In the genomic region with DNA sequence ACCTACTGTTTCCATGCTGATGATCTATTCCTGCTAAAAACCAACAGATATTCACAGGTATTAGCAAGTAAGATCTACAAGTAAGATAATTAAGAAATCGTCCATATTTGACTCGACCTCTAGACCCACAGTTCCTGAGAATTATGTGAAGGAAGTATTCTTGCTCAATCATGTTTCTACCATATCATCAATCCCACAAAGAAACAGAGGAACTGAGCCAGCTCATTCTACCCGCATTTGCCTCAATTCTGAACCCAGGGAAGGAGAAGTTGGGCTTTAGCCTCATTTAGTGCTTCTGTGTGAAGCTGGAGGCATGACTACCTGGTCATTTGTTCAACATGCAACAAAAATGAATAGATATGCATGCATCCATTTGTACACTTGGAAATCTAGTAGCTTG, we compare ENCODE assay signal across 23 mouse cellular contexts.
DNase-seq lines count a peak whose midpoint lies in the region; ATAC-seq and TF ChIP-seq lines count a peak whose summit lies in the region.
"Had no signal": no experiment of that assay in that cellular context is flagged by ENCODE, and none has a peak within 500 bp of the region (broad histone marks: within the 10 kb centered on the region; RNA-seq: fewer than 3 reads in every experiment).

No protein-coding gene starts in this region.

- H3K4me3 ChIP-seq in lung, adult 2 months (replicated peaks; ENCODE audit: extremely low read depth, low read depth, low read length) = no peak overlapping the region
- H3K4me3 ChIP-seq: embryonic facial prominence, embryonic 10.5 days; forebrain, embryonic 10.5 days; gastrocnemius, adult 2 months; heart, embryonic 15.5 days; hindbrain, embryonic 12.5 days had no signal

- 78% methylated on average over 3 of the region's 3 CpGs for WGBS in lung, adult 2 months

- peak; percentile 3 to 7 for DNase-seq in heart, adult 9 months (ENCODE audit: low spot score in 2 of 2)
- DNase-seq in heart, postnatal 4 days = no peak
- peak; percentile 35 for DNase-seq in lung, postnatal 36 days
- DNase-seq in lung, adult 2 months = no peak
- DNase-seq in cerebellum, postnatal 14 days = no peak
- DNase-seq in kidney, adult 18-20 months = no peak
- DNase-seq: adrenal gland, postnatal 14 days; cerebellum, adult 11-12 months; cerebellum, adult 9-10 months; cerebellum, postnatal 36 days; gastrocnemius, adult 2 months; gastrocnemius, postnatal 25 days; heart, adult 11 months; heart, postnatal 14 days had no signal

- no peak for TF ChIP-seq CTCF in lung, adult 2 months (IDR thresholded peaks at IDR 0.05; ENCODE audit: insufficient read depth, low read length)

- TF ChIP-seq POLR2A in lung, adult 2 months (IDR thresholded peaks at IDR 0.05; ENCODE audit: borderline replicate concordance, extremely low read depth, low read depth, low read length) = no peak

- ATAC-seq in hematopoietic stem cell, adult 5-6 weeks (replicated peaks in 1 of 2; ENCODE audit: insufficient read depth in 1 of 2, low FRiP score in 2 of 2, low TSS enrichment in 1 of 2, low read depth in 1 of 2, poor library complexity in 2 of 2, severe bottlenecking in 2 of 2) = peak; percentile 58 to 73; a peak in 3 of 4 replicates
- ATAC-seq: activated CD4-positive, CD25-positive, alpha-beta regulatory T cell, adult 4 months; forebrain, embryonic 14.5 days; hindbrain, postnatal 0 days; Patski had no signal

- H3K4me1 ChIP-seq in lung, adult 2 months (ENCODE audit: control insufficient read depth, insufficient read depth, low read length) = no peaks in the 10 kb centered on the region
- H3K4me1 ChIP-seq: forebrain, embryonic 10.5 days; heart, embryonic 15.5 days; hindbrain, embryonic 12.5 days had no signal

Comparison
In these comparisons a context has a peak if more than half of its experiments do, and no peak if none do; other contexts are left out.
1. DNase-seq: peak in heart, adult 9 months (2 of 2) and lung, postnatal 36 days (single experiment); none in heart, postnatal 4 days (single experiment), lung, adult 2 months (single experiment), cerebellum, postnatal 14 days (0 of 2) and kidney, adult 18-20 months (single experiment).